Mouse (Mus musculus): Measurements from ENCODE around the gene Rbfox1.

GRCm38 (mm10) chr16:7092811-7093210 lies 1207.7 kb downstream of the Rbfox1 start:
- no peak for TF ChIP-seq POLR2A (IDR thresholded peaks at IDR 0.05; ENCODE audit: insufficient read depth, low read depth, low read length)
- no peak for TF ChIP-seq CTCF (IDR thresholded peaks at IDR 0.05; ENCODE audit: insufficient read depth, low read depth, low read length)

All from olfactory bulb, adult 2 months (tissue).